Mouse (Mus musculus) megakaryocyte, embryonic 14.5 days (primary cell): ENCODE measurements around the gene Cdcp2.

ENCODE experiments used
- FLI1 ChIP-seq: IDR thresholded peaks from 2 replicates; pipeline ENCODE4 v1.6.1; 2012; ENCODE audit warnings: low read length, inconsistent platforms, mixed read lengths
- GATA1 ChIP-seq: IDR thresholded peaks from 3 replicates; pipeline ENCODE4 v1.6.1; 2012; ENCODE audit warnings: mixed read lengths, low read length, inconsistent platforms, borderline replicate concordance

DNA sequence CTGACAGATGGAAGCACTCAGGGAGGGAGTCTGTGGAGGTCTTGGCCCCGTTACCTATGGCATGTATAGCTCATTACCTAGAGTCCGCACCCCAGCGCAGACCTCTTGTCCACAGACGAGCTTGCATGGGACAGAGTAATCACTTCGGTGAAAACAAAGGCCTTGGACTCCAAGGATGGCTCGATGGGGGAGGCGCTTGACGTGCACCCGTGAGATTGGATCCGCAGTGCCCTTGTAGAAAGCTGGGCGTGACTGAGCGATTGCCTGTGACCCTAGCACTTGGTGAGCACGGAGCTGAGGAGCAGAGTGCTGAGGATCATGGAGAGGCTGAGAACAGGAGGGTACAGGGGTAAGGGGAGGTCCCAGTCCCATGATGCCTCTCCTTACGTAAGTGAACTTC lies 5.0 kb upstream of the Cdcp2 start:
- TF ChIP-seq GATA1, result no peak
- TF ChIP-seq FLI1, result no peak
